In genomic region chr5:31190201-31190600, GRCm38 (mm10) we compare ENCODE assay signal across 22 mouse cellular contexts.
"Had no signal": no experiment of that assay in that cellular context is flagged by ENCODE, and none has a peak within 500 bp of the region (broad histone marks: within the 10 kb centered on the region; RNA-seq: fewer than 3 reads in every experiment).

No protein-coding gene starts in this region.

- H3K27ac ChIP-seq: kidney, postnatal 0 days; layer of hippocampus, adult 2 months; limb, embryonic 10.5 days; limb, embryonic 13.5 days; liver, embryonic 12.5 days; liver, embryonic 15.5 days; lung, embryonic 15.5 days; midbrain, embryonic 12.5 days; midbrain, embryonic 15.5 days; neural tube, embryonic 13.5 days; stomach, postnatal 0 days had no signal

- H3K27me3 ChIP-seq: limb, embryonic 13.5 days; liver, embryonic 12.5 days; liver, embryonic 15.5 days; lung, embryonic 15.5 days; megakaryocyte, embryonic 14.5 days; midbrain, embryonic 12.5 days; midbrain, embryonic 15.5 days; neural tube, embryonic 13.5 days had no signal

- H3K4me2 ChIP-seq: limb, embryonic 13.5 days; liver, embryonic 12.5 days; liver, embryonic 15.5 days; lung, embryonic 15.5 days; midbrain, embryonic 12.5 days; midbrain, embryonic 15.5 days; neural tube, embryonic 13.5 days had no signal

- ATAC-seq: liver, embryonic 12.5 days; midbrain, embryonic 15.5 days had no signal

- H3K9ac ChIP-seq: limb, embryonic 13.5 days; liver, embryonic 15.5 days; lung, embryonic 15.5 days; midbrain, embryonic 12.5 days; midbrain, embryonic 15.5 days; neural tube, embryonic 13.5 days had no signal

- H3K4me3 ChIP-seq: layer of hippocampus, adult 2 months; limb, embryonic 10.5 days; limb, embryonic 13.5 days; liver, embryonic 12.5 days; liver, embryonic 15.5 days; lung, embryonic 15.5 days; midbrain, embryonic 12.5 days; midbrain, embryonic 15.5 days; myocyte; neural tube, embryonic 13.5 days had no signal

- DNase-seq: kidney, adult 2 months; kidney, postnatal 25 days; layer of hippocampus, adult 9-11 months; liver; lung, adult 18-20 months; lung, postnatal 10 days; lung, postnatal 36 days; thymus, adult 2 months; thymus, postnatal 25 days had no signal

- H3K9me3 ChIP-seq: limb, embryonic 10.5 days; limb, embryonic 13.5 days; liver, embryonic 12.5 days; liver, embryonic 15.5 days; lung, embryonic 15.5 days; megakaryocyte, embryonic 14.5 days; midbrain, embryonic 12.5 days; midbrain, embryonic 15.5 days; neural tube, embryonic 13.5 days had no signal
